Mouse (Mus musculus) CH12.LX (cell line): ENCODE measurements around the gene Trim80. TPM values are rescaled to one million over a fixed set of nuclear protein-coding genes. Genes with fewer than 3 reads are reported as not detected.
"Not testable (repeated sequence)": the region's sequence is repeated elsewhere in the genome, so short reads cannot be mapped to it uniquely, and the experiment has no call there.

ENCODE experiments used
- DNase-seq: peaks from one replicate; pipeline ENCODE4 v3.0.0-alpha.2; 2013; ENCODE audit errors: extremely low read depth
- H3K27ac ChIP-seq: 2 replicates; pipeline ENCODE4 v1.5.1; 2012; ENCODE audit warnings: low read depth, mild to moderate bottlenecking, control low read depth, moderate library complexity; ENCODE audit not compliant: insufficient read depth
- H3K27me3 ChIP-seq: replicated peaks from 2 replicates; pipeline ENCODE3; 2012; ENCODE audit warnings: inconsistent platforms
- H3K36me3 ChIP-seq, 2 experiments: replicated peaks in 1 of 2; 2 replicates each; pipeline versions ENCODE3 to v1.6.1; 2012; ENCODE audit warnings: inconsistent platforms in 1 of 2, low read length in 1 of 2, mild to moderate bottlenecking in 1 of 2, mixed read lengths in 1 of 2, moderate library complexity in 1 of 2; ENCODE audit not compliant: control insufficient read depth in 1 of 2, insufficient read depth in 1 of 2
- H3K4me1 ChIP-seq, 2 experiments: 2 replicates each; pipeline ENCODE4 v1.6.1; 2012; ENCODE audit warnings: inconsistent platforms in 1 of 2, moderate library complexity in 1 of 2; ENCODE audit not compliant: insufficient read depth in 2 of 2, control insufficient read depth in 1 of 2
- H3K4me2 ChIP-seq: 2 replicates; pipeline ENCODE4 v1.6.1; 2012; ENCODE audit warnings: low read depth, mild to moderate bottlenecking, control low read depth; ENCODE audit not compliant: poor library complexity, insufficient read depth, severe bottlenecking
- H3K4me3 ChIP-seq, 3 experiments: fragments of 150-350 bp in 1 of 3; sonication (generic) in 1 of 3; replicated peaks in 1 of 3; 2 replicates each; pipeline versions ENCODE3 to v1.5.1; 2011 to 2012; ENCODE audit warnings: low read depth in 2 of 3, low read length in 2 of 3, mild to moderate bottlenecking in 2 of 3, moderate library complexity in 2 of 3, control low read depth in 1 of 3, improper control_type of control experiment in 1 of 3, inconsistent platforms in 1 of 3, mixed read lengths in 1 of 3; ENCODE audit not compliant: poor library complexity in 1 of 3
- H3K79me2 ChIP-seq: replicated peaks from 2 replicates; pipeline ENCODE4 v1.6.1; 2012; ENCODE audit warnings: mild to moderate bottlenecking, moderate library complexity; ENCODE audit not compliant: control insufficient read depth, poor library complexity, insufficient read depth, severe bottlenecking; ENCODE audit errors: extremely low read depth
- H3K9ac ChIP-seq: 2 replicates; pipeline ENCODE4 v1.6.1; 2012; ENCODE audit warnings: low read depth, mild to moderate bottlenecking, control low read depth, moderate library complexity; ENCODE audit not compliant: insufficient read depth
- H3K9me3 ChIP-seq: replicated peaks from 2 replicates; pipeline ENCODE3; 2012; ENCODE audit warnings: low read length, inconsistent platforms, mixed read lengths
- BHLHE40 ChIP-seq: IDR thresholded peaks from 2 replicates; pipeline ENCODE4 v1.6.1; 2011; ENCODE audit warnings: mild to moderate bottlenecking, low read depth, low read length, improper control_type of control experiment
- CHD1 ChIP-seq: IDR thresholded peaks from 2 replicates; pipeline ENCODE4 v1.6.1; 2012; ENCODE audit warnings: low read depth, low read length, improper control_type of control experiment, inconsistent platforms
- ELF1 ChIP-seq: IDR thresholded peaks from 2 replicates; pipeline ENCODE4 v1.6.1; 2014; ENCODE audit warnings: low read depth, mild to moderate bottlenecking, inconsistent platforms, low read length, improper control_type of control experiment
- EP300 ChIP-seq: IDR thresholded peaks from 2 replicates; pipeline ENCODE4 v1.6.1; 2011; ENCODE audit warnings: low read length, improper control_type of control experiment
- IRF4 ChIP-seq: IDR thresholded peaks from 2 replicates; pipeline ENCODE4 v1.6.1; 2014; ENCODE audit warnings: low read depth, mild to moderate bottlenecking, inconsistent platforms, low read length, improper control_type of control experiment
- JUND ChIP-seq: conservative IDR thresholded peaks from 2 replicates; pipeline ENCODE4 v1.6.1; 2011; ENCODE audit warnings: low read depth, low read length, improper control_type of control experiment
- MAX ChIP-seq: IDR thresholded peaks from 2 replicates; pipeline ENCODE4 v1.6.1; 2011; ENCODE audit warnings: low read length, improper control_type of control experiment
- NELFE ChIP-seq: IDR thresholded peaks from 2 replicates; pipeline ENCODE4 v1.6.1; 2011; ENCODE audit warnings: low read depth, low read length, improper control_type of control experiment
- NRF1 ChIP-seq: IDR thresholded peaks from 2 replicates; pipeline ENCODE4 v1.6.1; 2014; ENCODE audit warnings: low read depth, mild to moderate bottlenecking, inconsistent platforms, low read length, improper control_type of control experiment, moderate library complexity
- PAX5 ChIP-seq: IDR thresholded peaks from 2 replicates; pipeline ENCODE4 v1.6.1; 2012; ENCODE audit warnings: low read length, inconsistent platforms, mixed read lengths
- POLR2A ChIP-seq: IDR thresholded peaks from 2 replicates; pipeline ENCODE4 v1.6.1; 2011; ENCODE audit warnings: low read depth, mild to moderate bottlenecking, improper control_type of control experiment, low read length
- POLR2AphosphoS2 ChIP-seq: IDR thresholded peaks from 2 replicates; pipeline ENCODE4 v1.6.1; 2011; ENCODE audit warnings: low read depth, low read length, improper control_type of control experiment
- SIN3A ChIP-seq: IDR thresholded peaks from 2 replicates; pipeline ENCODE4 v1.6.1; 2012; ENCODE audit warnings: low read length, improper control_type of control experiment, inconsistent platforms
- TBP ChIP-seq: conservative IDR thresholded peaks from 2 replicates; pipeline ENCODE4 v1.6.1; 2011; ENCODE audit warnings: low read depth, low read length, improper control_type of control experiment
- dilution Hi-C: fragments of 300-500 bp; cut with MboI; formaldehyde crosslinking; loops from 2 replicates; pipeline ENCODE4 v1.14.3; 2020; ENCODE audit warnings: low sequenced_read_pairs; ENCODE audit not compliant: extremely low pct_unique_long_range_greater_than_20kb, extremely low pct_ligation_motif_present
- in situ Hi-C: fragments of 300-500 bp; cut with MboI; formaldehyde crosslinking; loops from 3 replicates; pipeline ENCODE4 v1.14.3; 2019; ENCODE audit warnings: low sequenced_read_pairs, low pct_ligation_motif_present, low pct_unique_long_range_greater_than_20kb, mixed read lengths
- polyA plus RNA-seq: library from polyadenylated mRNA; unstranded; fragments of >175 nt; gene quantifications from 2 replicates; pipeline ENCODE4 v1.2.1, GENCODE M21; 2012; ENCODE audit warnings: low read depth; ENCODE audit not compliant: insufficient read length
- total RNA-seq, 2 experiments: library from RNA; depleted of rRNA; stranded (reverse); fragments of 300-350 nt in 1 of 2; fragments of >200 nt in 1 of 2; gene quantifications; 2 replicates each; pipeline ENCODE4 v1.2.3; 2012 to 2014

The Trim80 gene
- total and polyA plus RNA-seq, 3 experiments: not detected

DNA sequence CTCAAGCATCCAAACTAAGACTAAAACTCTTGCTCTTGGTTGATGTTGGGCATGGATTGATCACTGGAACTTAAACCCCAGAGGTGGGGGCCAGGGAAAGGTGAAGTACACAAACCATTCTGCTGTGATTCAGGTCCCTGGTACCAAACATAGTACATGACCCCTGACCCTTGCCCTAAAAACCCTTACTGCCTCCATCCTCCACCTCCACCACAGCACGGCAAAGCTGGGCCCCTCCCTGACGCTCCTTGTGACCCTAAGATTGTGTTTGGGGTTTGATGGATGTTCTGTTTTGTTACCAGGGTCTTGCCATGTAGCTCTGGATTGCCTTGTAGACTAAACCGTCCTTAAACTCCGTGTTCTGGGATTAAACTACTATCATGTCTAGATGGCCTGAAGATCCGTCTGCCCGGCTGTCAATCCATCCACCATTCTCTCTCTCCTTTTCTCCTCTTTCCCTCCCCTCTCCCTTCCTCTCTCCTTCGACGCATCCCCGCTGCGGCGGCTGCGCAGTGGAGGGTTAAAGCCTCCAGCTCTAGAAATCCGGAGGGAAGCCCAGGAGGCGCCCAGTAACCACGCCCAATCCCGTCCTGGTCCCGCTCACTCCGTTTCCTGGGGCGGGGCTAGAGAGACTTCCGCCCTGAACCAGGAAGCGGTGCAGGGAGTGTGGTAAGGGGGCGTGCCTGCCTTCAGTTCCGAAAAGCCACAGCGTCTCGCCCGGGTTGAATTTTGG, 34.8 kb downstream of the Trim80 start, which contains the start of gene Armc7 (continued):
- TF ChIP-seq JUND (no peak), BHLHE40 (peak; percentile 25; the same call in 1 of the 2 replicates), EP300 (no peak), POLR2A (peak; percentile 92), PAX5 (no peak), MAX (no peak; the same call in 1 of the 2 replicates), POLR2AphosphoS2 (no peak; the same call in 1 of the 2 replicates), NRF1 (peak; percentile 91), IRF4 (peak; percentile 32; the same call in 1 of the 2 replicates)

GRCm38 (mm10) chr11:115475758-115476237, 35.5 kb downstream of the Trim80 start:
- Histone ChIP-seq H3K4me2 (peak overlapping the region; percentile 91), H3K27ac (peak overlapping the region; percentile 26), H3K9me3 (no peaks in the 10 kb centered on the region), H3K4me1 (peaks cover 10 to 53% of the 10 kb centered on the region in 2 experiments), H3K4me3 (peak overlapping the region; percentile 80 to 93 (median 84)), H3K27me3 (no peaks in the 10 kb centered on the region), H3K79me2 (peaks cover 32% of the 10 kb centered on the region), H3K36me3 (peaks cover 10 to 20% of the 10 kb centered on the region in 2 experiments), H3K9ac (peak overlapping the region; percentile 68)
- dilution Hi-C loops (no loop called here), in situ Hi-C loops (loop anchor here (10.0 kb wide), 2 partner anchors 61 to 261 kb away; partner anchors contain the start of gene Atp5h)
- peak; percentile 22 for DNase-seq
- TF ChIP-seq NELFE: no peak
- TF ChIP-seq SIN3A: peak; percentile 57

- in situ Hi-C loops: loop anchor here (10.0 kb wide), 2 partner anchors 62 to 262 kb away; partner anchors contain the start of gene Atp5h
- peak overlapping the region; percentile 91 for H3K4me2 ChIP-seq
- peaks cover 10 to 53% of the 10 kb centered on the region in 2 experiments for H3K4me1 ChIP-seq
- TF ChIP-seq TBP (peak; percentile 81; the same call in 1 of the 2 replicates), CHD1 (0 out of 2 replicates have a peak, but pooled peaks have one; percentile 22), ELF1 (peak; percentile 25; the same call in 1 of the 2 replicates)
- peak overlapping the region; percentile 93 for H3K27ac ChIP-seq
- dilution Hi-C loops, H3K27me3 ChIP-seq, H3K9me3 ChIP-seq: not testable (repeated sequence)
- peaks cover 32% of the 10 kb centered on the region for H3K79me2 ChIP-seq
- H3K36me3 ChIP-seq: peaks cover 13 to 26% of the 10 kb centered on the region in 2 experiments
- peak overlapping the region; percentile 80 to 93 (median 84) for H3K4me3 ChIP-seq
- H3K9ac ChIP-seq: peak overlapping the region; percentile 68
- peak; percentile 27 for DNase-seq
Measured at GRCm38 (mm10) chr11:115476630-115477029, 36.3 kb downstream of the Trim80 start.
